Mouse (Mus musculus): Measurements from ENCODE around the gene Pagr1a. TPM values are rescaled to one million over a fixed set of nuclear protein-coding genes. Genes with fewer than 3 reads are reported as not detected.
A peak's percentile ranks its signal among the peaks of the same experiment; 100 is the strongest.

The Pagr1a gene
- polyA plus RNA-seq, 2 experiments: 31.9 to 47.6 TPM

DNA sequence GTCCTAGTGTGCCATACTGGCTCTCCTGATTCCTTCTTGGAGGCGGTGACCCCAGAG is 41.4 kb downstream of the Pagr1a start, which contains the start of gene Cdipt:
Cdipt (plus strand) TSS at position 22 of the 57 bp plus-strand sequence.
- H3K27ac ChIP-seq (replicated peaks; ENCODE audit: low read depth, low read length): peak within 1 kb of the TSS; percentile 94
- no peaks in the 10 kb centered on the region for H3K9me3 ChIP-seq (ENCODE audit: control insufficient read depth, low read length)
- no peaks in the 10 kb centered on the region for H3K27me3 ChIP-seq (ENCODE audit: control insufficient read depth, insufficient read depth, low read length)
- H3K36me3 ChIP-seq (ENCODE audit: control insufficient read depth, insufficient read depth, low read length): peaks cover 27% of the 10 kb centered on the region
- H3K4me2 ChIP-seq (replicated peaks; ENCODE audit: low read depth, low read length, severe bottlenecking): peak within 1 kb of the TSS; percentile 80
- no peak for ATAC-seq (ENCODE audit: low FRiP score, low read depth)
- no peak for DNase-seq (ENCODE audit: low spot score)
- no peak for TF ChIP-seq POLR2A (IDR thresholded peaks at IDR 0.05; ENCODE audit: borderline replicate concordance, extremely low read depth, insufficient read depth, insufficient read length)
- peak within 1 kb of the TSS; percentile 96 for H3K9ac ChIP-seq (ENCODE audit: low read depth, low read length, severe bottlenecking)
- peaks cover 7% of the 10 kb centered on the region; the same call in 1 of the 2 replicates for H3K4me1 ChIP-seq (ENCODE audit: control insufficient read depth, insufficient read depth, low read length)
- H3K4me3 ChIP-seq (replicated peaks; ENCODE audit: low read length): peak within 1 kb of the TSS; percentile 97
- 0% methylated on average over 1 of the region's 1 CpGs for WGBS

DNA sequence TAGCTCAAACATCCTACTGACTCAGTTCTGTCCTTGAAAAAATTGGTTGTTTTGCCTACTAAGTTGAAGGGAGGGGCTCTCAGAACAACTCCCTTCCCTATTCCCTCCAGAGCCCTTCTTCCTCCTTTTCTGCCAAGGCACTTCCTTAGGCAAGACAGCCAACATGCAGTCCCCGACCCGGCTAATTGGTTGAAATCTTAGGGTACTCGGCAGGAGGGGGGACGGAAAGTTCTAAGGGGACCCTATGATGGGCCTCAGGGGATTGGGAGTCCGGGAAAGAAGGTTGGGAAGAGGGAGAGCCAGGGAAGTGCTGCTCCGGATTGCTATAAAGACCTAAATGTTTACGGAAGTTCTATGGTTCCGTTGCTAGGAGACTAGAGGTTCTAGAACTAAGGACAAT is 41.7 kb downstream of the Pagr1a start:
- 12% methylated on average over 8 of the region's 8 CpGs for WGBS
- TF ChIP-seq POLR2A (IDR thresholded peaks at IDR 0.05; ENCODE audit: borderline replicate concordance, extremely low read depth, insufficient read depth, insufficient read length): no peak
- H3K4me2 ChIP-seq (replicated peaks; ENCODE audit: low read depth, low read length, severe bottlenecking): peak overlapping the region; percentile 80
- peaks cover 25% of the 10 kb centered on the region for H3K36me3 ChIP-seq (ENCODE audit: control insufficient read depth, insufficient read depth, low read length)
- peak overlapping the region; percentile 97 for H3K4me3 ChIP-seq (replicated peaks; ENCODE audit: low read length)
- H3K9ac ChIP-seq (ENCODE audit: low read depth, low read length, severe bottlenecking): 0 out of 2 replicates have a peak overlapping the region, but pooled peaks have one; percentile 38
- H3K9me3 ChIP-seq (ENCODE audit: control insufficient read depth, low read length): no peaks in the 10 kb centered on the region
- H3K27ac ChIP-seq (replicated peaks; ENCODE audit: low read depth, low read length): peak overlapping the region; percentile 22; the same call in 1 of the 2 replicates
- DNase-seq (ENCODE audit: low spot score) (no peak), ATAC-seq (ENCODE audit: low FRiP score, low read depth) (no peak)
- H3K27me3 ChIP-seq (ENCODE audit: control insufficient read depth, insufficient read depth, low read length): no peaks in the 10 kb centered on the region
- peaks cover 7% of the 10 kb centered on the region; the same call in 1 of the 2 replicates for H3K4me1 ChIP-seq (ENCODE audit: control insufficient read depth, insufficient read depth, low read length)

DNA sequence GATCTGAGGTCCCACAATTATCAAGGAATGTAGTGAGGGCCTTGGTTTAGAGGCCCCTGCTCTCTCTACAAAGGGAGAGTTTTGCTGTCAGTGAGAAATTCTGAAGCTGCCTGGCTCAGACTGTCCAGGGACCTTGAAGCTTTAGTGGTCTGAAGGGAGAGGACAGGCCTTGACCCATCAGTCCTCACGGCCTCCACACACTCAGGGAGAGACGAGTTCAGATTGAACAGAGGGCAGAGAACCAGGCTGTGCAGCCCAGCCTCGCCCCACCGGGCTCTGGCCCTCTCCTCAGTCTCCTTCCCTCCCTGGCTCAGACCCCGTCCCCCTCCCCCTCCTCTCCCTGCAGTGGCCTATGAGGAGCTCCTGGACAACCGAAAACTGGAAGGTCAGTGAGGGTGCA is 49.8 kb downstream of the Pagr1a start:
- Histone ChIP-seq H3K4me2 (replicated peaks; ENCODE audit: low read depth, low read length, severe bottlenecking) (no peak overlapping the region), H3K4me3 (replicated peaks; ENCODE audit: low read length) (no peak overlapping the region), H3K27ac (replicated peaks; ENCODE audit: low read depth, low read length) (no peak overlapping the region), H3K4me1 (ENCODE audit: control insufficient read depth, insufficient read depth, low read length) (no peaks in the 10 kb centered on the region), H3K9ac (ENCODE audit: low read depth, low read length, severe bottlenecking) (no peak overlapping the region), H3K36me3 (ENCODE audit: control insufficient read depth, insufficient read depth, low read length) (no peaks in the 10 kb centered on the region), H3K27me3 (ENCODE audit: control insufficient read depth, insufficient read depth, low read length) (peaks cover 20% of the 10 kb centered on the region), H3K9me3 (ENCODE audit: control insufficient read depth, low read length) (no peaks in the 10 kb centered on the region)
- ATAC-seq (ENCODE audit: low FRiP score, low read depth) (no peak), DNase-seq (ENCODE audit: low spot score) (no peak)
- WGBS: 69% methylated on average over 6 of the region's 6 CpGs
- TF ChIP-seq POLR2A (IDR thresholded peaks at IDR 0.05; ENCODE audit: borderline replicate concordance, extremely low read depth, insufficient read depth, insufficient read length): no peak

DNA sequence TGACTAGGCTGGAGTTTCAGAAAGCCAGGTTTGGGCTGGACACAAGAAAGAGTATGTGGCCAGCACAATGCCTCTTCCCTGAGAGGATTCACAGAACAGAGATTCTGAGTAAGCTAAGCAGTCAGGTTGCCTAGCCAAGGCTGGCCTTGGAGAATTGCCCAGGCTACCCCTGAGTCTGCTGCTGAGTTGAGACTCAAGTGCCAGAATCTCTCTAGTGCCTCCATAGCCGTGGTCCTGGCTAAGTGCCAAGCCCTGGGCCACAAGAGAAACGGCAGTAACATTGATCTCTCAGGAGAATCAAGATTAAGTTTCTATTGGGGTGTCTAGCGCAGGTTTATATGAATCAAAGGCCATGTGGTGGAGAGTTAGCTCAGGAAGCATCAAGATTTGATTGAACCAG is 51.6 kb downstream of the Pagr1a start:
- Histone ChIP-seq H3K4me3 (replicated peaks; ENCODE audit: low read length) (no peak overlapping the region), H3K36me3 (ENCODE audit: control insufficient read depth, insufficient read depth, low read length) (no peaks in the 10 kb centered on the region), H3K9me3 (ENCODE audit: control insufficient read depth, low read length) (no peaks in the 10 kb centered on the region), H3K4me2 (replicated peaks; ENCODE audit: low read depth, low read length, severe bottlenecking) (no peak overlapping the region), H3K4me1 (ENCODE audit: control insufficient read depth, insufficient read depth, low read length) (no peaks in the 10 kb centered on the region), H3K9ac (ENCODE audit: low read depth, low read length, severe bottlenecking) (no peak overlapping the region), H3K27ac (replicated peaks; ENCODE audit: low read depth, low read length) (no peak overlapping the region), H3K27me3 (ENCODE audit: control insufficient read depth, insufficient read depth, low read length) (peaks cover 20% of the 10 kb centered on the region)
- ATAC-seq (ENCODE audit: low FRiP score, low read depth) (no peak), DNase-seq (ENCODE audit: low spot score) (no peak)
- TF ChIP-seq POLR2A (IDR thresholded peaks at IDR 0.05; ENCODE audit: borderline replicate concordance, extremely low read depth, insufficient read depth, insufficient read length): no peak
- WGBS: 61% methylated on average over 3 of the region's 3 CpGs

Small RNA genes lying within 50 kb of the gene (microRNA-seq; reads per million reads assigned to microRNA genes)
- gene Gm44343: not detected

Other genes with a start within 250 kb of the Pagr1a start
Only the 30 nearest of the 32 such genes appear.
- gene Tbx6, start 235.9 kb downstream of the Pagr1a start, polyA plus RNA-seq (2012; rRNA removed): 2.0 and 2.7 TPM in 2 replicates
- 0.29 and 0.41 TPM in 2 replicates for gene Tbx6, start 235.9 kb downstream of the Pagr1a start, polyA plus RNA-seq (2014; fragmentation: Nextera tagmentation; extraction: Ambion mirVana)
- 238 and 252 TPM in 2 replicates for gene Ppp4c, start 224.9 kb downstream of the Pagr1a start, polyA plus RNA-seq (2012; rRNA removed)
- gene Ppp4c, start 224.9 kb downstream of the Pagr1a start, polyA plus RNA-seq (2014; fragmentation: Nextera tagmentation; extraction: Ambion mirVana): 268 and 269 TPM in 2 replicates
- 1.6 and 2.0 TPM in 2 replicates for gene Fam57b, start 219.7 kb downstream of the Pagr1a start, polyA plus RNA-seq (2012; rRNA removed)
- 0.21 and 0.44 TPM in 2 replicates for gene Fam57b, start 219.7 kb downstream of the Pagr1a start, polyA plus RNA-seq (2014; fragmentation: Nextera tagmentation; extraction: Ambion mirVana)
- gene 4930451I11Rik, start 185.7 kb downstream of the Pagr1a start, polyA plus RNA-seq (2012; rRNA removed): not detected in 2 replicates
- not detected in 2 replicates for gene 4930451I11Rik, start 185.7 kb downstream of the Pagr1a start, polyA plus RNA-seq (2014; fragmentation: Nextera tagmentation; extraction: Ambion mirVana)
- 1.3 and 2.8 TPM in 2 replicates for gene Doc2a, start 169.9 kb downstream of the Pagr1a start, polyA plus RNA-seq (2012; rRNA removed)
- 0.76 and 0.92 TPM in 2 replicates for gene Doc2a, start 169.9 kb downstream of the Pagr1a start, polyA plus RNA-seq (2014; fragmentation: Nextera tagmentation; extraction: Ambion mirVana)
- gene Hirip3, start 155.4 kb downstream of the Pagr1a start, polyA plus RNA-seq (2012; rRNA removed): 55.1 and 120 TPM in 2 replicates
- gene Hirip3, start 155.4 kb downstream of the Pagr1a start, polyA plus RNA-seq (2014; fragmentation: Nextera tagmentation; extraction: Ambion mirVana): 15.2 and 16.1 TPM in 2 replicates
- 84.3 and 89.8 TPM in 2 replicates for gene Ino80e, start 155.0 kb downstream of the Pagr1a start, polyA plus RNA-seq (2012; rRNA removed)
- 86.7 TPM in 2 replicates for gene Ino80e, start 155.0 kb downstream of the Pagr1a start, polyA plus RNA-seq (2014; fragmentation: Nextera tagmentation; extraction: Ambion mirVana)
- 106 and 121 TPM in 2 replicates for gene Taok2, start 132.6 kb downstream of the Pagr1a start, polyA plus RNA-seq (2012; rRNA removed)
- gene Taok2, start 132.6 kb downstream of the Pagr1a start, polyA plus RNA-seq (2014; fragmentation: Nextera tagmentation; extraction: Ambion mirVana): 28.5 and 37.1 TPM in 2 replicates
- 33.2 and 41.6 TPM in 2 replicates for gene Tmem219, start 94.4 kb downstream of the Pagr1a start, polyA plus RNA-seq (2012; rRNA removed)
- 31.0 and 33.8 TPM in 2 replicates for gene Tmem219, start 94.4 kb downstream of the Pagr1a start, polyA plus RNA-seq (2014; fragmentation: Nextera tagmentation; extraction: Ambion mirVana)
- 21.4 and 24.4 TPM in 2 replicates for gene Kctd13, start 88.5 kb downstream of the Pagr1a start, polyA plus RNA-seq (2012; rRNA removed)
- gene Kctd13, start 88.5 kb downstream of the Pagr1a start, polyA plus RNA-seq (2014; fragmentation: Nextera tagmentation; extraction: Ambion mirVana): 14.2 and 16.6 TPM in 2 replicates
- 0.26 and 1.4 TPM in 2 replicates for gene Asphd1, start 67.8 kb downstream of the Pagr1a start, polyA plus RNA-seq (2012; rRNA removed)
- 0.12 and 0.15 TPM in 2 replicates for gene Asphd1, start 67.8 kb downstream of the Pagr1a start, polyA plus RNA-seq (2014; fragmentation: Nextera tagmentation; extraction: Ambion mirVana)
- gene Sez6l2, start 66.8 kb downstream of the Pagr1a start, polyA plus RNA-seq (2012; rRNA removed): 2.5 and 3.2 TPM in 2 replicates
- gene Sez6l2, start 66.8 kb downstream of the Pagr1a start, polyA plus RNA-seq (2014; fragmentation: Nextera tagmentation; extraction: Ambion mirVana): 0.90 and 1.6 TPM in 2 replicates
- 123 and 172 TPM in 2 replicates for gene Cdipt, start 41.4 kb downstream of the Pagr1a start, polyA plus RNA-seq (2012; rRNA removed)
- gene Cdipt, start 41.4 kb downstream of the Pagr1a start, polyA plus RNA-seq (2014; fragmentation: Nextera tagmentation; extraction: Ambion mirVana): 84.8 and 94.0 TPM in 2 replicates
- 1.5 and 1.9 TPM in 2 replicates for gene Cdiptos, start 41.3 kb downstream of the Pagr1a start, polyA plus RNA-seq (2012; rRNA removed)
- gene Cdiptos, start 41.3 kb downstream of the Pagr1a start, polyA plus RNA-seq (2014; fragmentation: Nextera tagmentation; extraction: Ambion mirVana): 0.83 and 1.2 TPM in 2 replicates
- gene Mvp, start 2.7 kb downstream of the Pagr1a start, polyA plus RNA-seq (2012; rRNA removed): 7.9 and 8.0 TPM in 2 replicates
- gene Mvp, start 2.7 kb downstream of the Pagr1a start, polyA plus RNA-seq (2014; fragmentation: Nextera tagmentation; extraction: Ambion mirVana): 7.3 and 7.9 TPM in 2 replicates
- gene Pagr1b, start 868 bp downstream of the Pagr1a start, polyA plus RNA-seq (2012; rRNA removed): 3.2 and 4.3 TPM in 2 replicates
- gene Pagr1b, start 868 bp downstream of the Pagr1a start, polyA plus RNA-seq (2014; fragmentation: Nextera tagmentation; extraction: Ambion mirVana): 0.61 TPM in 1 of 2 replicates, not detected in the other
- gene Gm42742, start 3.7 kb upstream of the Pagr1a start, polyA plus RNA-seq (2012; rRNA removed): 111 and 143 TPM in 2 replicates
- 26.8 and 37.7 TPM in 2 replicates for gene Gm42742, start 3.7 kb upstream of the Pagr1a start, polyA plus RNA-seq (2014; fragmentation: Nextera tagmentation; extraction: Ambion mirVana)
- gene Prrt2, start 3.9 kb upstream of the Pagr1a start, polyA plus RNA-seq (2012; rRNA removed): 74.6 and 130 TPM in 2 replicates
- 21.2 and 21.3 TPM in 2 replicates for gene Prrt2, start 3.9 kb upstream of the Pagr1a start, polyA plus RNA-seq (2014; fragmentation: Nextera tagmentation; extraction: Ambion mirVana)
- gene Maz, start 9.7 kb upstream of the Pagr1a start, polyA plus RNA-seq (2012; rRNA removed): 298 and 365 TPM in 2 replicates
- gene Maz, start 9.7 kb upstream of the Pagr1a start, polyA plus RNA-seq (2014; fragmentation: Nextera tagmentation; extraction: Ambion mirVana): 66.7 and 81.4 TPM in 2 replicates
- 57.4 and 68.4 TPM in 2 replicates for gene Kif22, start 25.1 kb upstream of the Pagr1a start, polyA plus RNA-seq (2012; rRNA removed)
- gene Kif22, start 25.1 kb upstream of the Pagr1a start, polyA plus RNA-seq (2014; fragmentation: Nextera tagmentation; extraction: Ambion mirVana): 87.2 and 92.8 TPM in 2 replicates
- gene Zg16, start 70.0 kb upstream of the Pagr1a start, polyA plus RNA-seq (2012; rRNA removed): 0.45 TPM in 1 of 2 replicates, not detected in the other
- gene Zg16, start 70.0 kb upstream of the Pagr1a start, polyA plus RNA-seq (2014; fragmentation: Nextera tagmentation; extraction: Ambion mirVana): not detected in 2 replicates
- 5.6 and 7.1 TPM in 2 replicates for gene AI467606, start 74.0 kb upstream of the Pagr1a start, polyA plus RNA-seq (2012; rRNA removed)
- 4.9 and 5.3 TPM in 2 replicates for gene AI467606, start 74.0 kb upstream of the Pagr1a start, polyA plus RNA-seq (2014; fragmentation: Nextera tagmentation; extraction: Ambion mirVana)
- gene Qprt, start 104.9 kb upstream of the Pagr1a start, polyA plus RNA-seq (2012; rRNA removed): 6.0 and 6.5 TPM in 2 replicates
- gene Qprt, start 104.9 kb upstream of the Pagr1a start, polyA plus RNA-seq (2014; fragmentation: Nextera tagmentation; extraction: Ambion mirVana): 3.9 and 4.3 TPM in 2 replicates
- gene Spn, start 120.5 kb upstream of the Pagr1a start, polyA plus RNA-seq (2012; rRNA removed): 0.73 and 0.87 TPM in 2 replicates
- gene Spn, start 120.5 kb upstream of the Pagr1a start, polyA plus RNA-seq (2014; fragmentation: Nextera tagmentation; extraction: Ambion mirVana): 0.37 and 0.44 TPM in 2 replicates
- gene Cd2bp2, start 178.7 kb upstream of the Pagr1a start, polyA plus RNA-seq (2012; rRNA removed): 84.2 and 110 TPM in 2 replicates
- gene Cd2bp2, start 178.7 kb upstream of the Pagr1a start, polyA plus RNA-seq (2014; fragmentation: Nextera tagmentation; extraction: Ambion mirVana): 54.2 and 61.0 TPM in 2 replicates
- gene Tbc1d10b, start 191.1 kb upstream of the Pagr1a start, polyA plus RNA-seq (2012; rRNA removed): 40.8 and 46.8 TPM in 2 replicates
- gene Tbc1d10b, start 191.1 kb upstream of the Pagr1a start, polyA plus RNA-seq (2014; fragmentation: Nextera tagmentation; extraction: Ambion mirVana): 27.1 and 29.3 TPM in 2 replicates
- 555 and 1,104 TPM in 2 replicates for gene Mylpf, start 191.5 kb upstream of the Pagr1a start, polyA plus RNA-seq (2012; rRNA removed)
- gene Mylpf, start 191.5 kb upstream of the Pagr1a start, polyA plus RNA-seq (2014; fragmentation: Nextera tagmentation; extraction: Ambion mirVana): 413 and 609 TPM in 2 replicates
- gene Zfp553, start 215.7 kb upstream of the Pagr1a start, polyA plus RNA-seq (2012; rRNA removed): 22.5 and 24.9 TPM in 2 replicates
- gene Zfp553, start 215.7 kb upstream of the Pagr1a start, polyA plus RNA-seq (2014; fragmentation: Nextera tagmentation; extraction: Ambion mirVana): 19.4 and 20.1 TPM in 2 replicates
- gene Sept1, start 215.8 kb upstream of the Pagr1a start, polyA plus RNA-seq (2012; rRNA removed): 14.9 and 22.2 TPM in 2 replicates
- gene Sept1, start 215.8 kb upstream of the Pagr1a start, polyA plus RNA-seq (2014; fragmentation: Nextera tagmentation; extraction: Ambion mirVana): 15.3 and 18.6 TPM in 2 replicates
- 115 and 161 TPM in 2 replicates for gene Zfp771, start 226.9 kb upstream of the Pagr1a start, polyA plus RNA-seq (2012; rRNA removed)
- gene Zfp771, start 226.9 kb upstream of the Pagr1a start, polyA plus RNA-seq (2014; fragmentation: Nextera tagmentation; extraction: Ambion mirVana): 66.2 and 71.2 TPM in 2 replicates

Measured in limb, embryonic 14.5 days (tissue).